Mouse (Mus musculus): ENCODE data around the gene Mettl7b.

GRCm38 (mm10) chr10:128928356-128928755, 32.4 kb downstream of the Mettl7b start:
- TF ChIP-seq CTCF (IDR thresholded peaks at IDR 0.05; ENCODE audit: low read depth) (no peak), EP300 (optimal IDR thresholded peaks at IDR 0.05) (no peak)
